Mouse (Mus musculus) brain, adult 2 months (tissue): Measurements from ENCODE around the gene Rnf41.

Source experiments
- DNase-seq: peaks from one replicate; pipeline ENCODE4 v3.0.0; 2011; ENCODE audit warnings: low read depth, low spot score

Rnf41 gene

DNA sequence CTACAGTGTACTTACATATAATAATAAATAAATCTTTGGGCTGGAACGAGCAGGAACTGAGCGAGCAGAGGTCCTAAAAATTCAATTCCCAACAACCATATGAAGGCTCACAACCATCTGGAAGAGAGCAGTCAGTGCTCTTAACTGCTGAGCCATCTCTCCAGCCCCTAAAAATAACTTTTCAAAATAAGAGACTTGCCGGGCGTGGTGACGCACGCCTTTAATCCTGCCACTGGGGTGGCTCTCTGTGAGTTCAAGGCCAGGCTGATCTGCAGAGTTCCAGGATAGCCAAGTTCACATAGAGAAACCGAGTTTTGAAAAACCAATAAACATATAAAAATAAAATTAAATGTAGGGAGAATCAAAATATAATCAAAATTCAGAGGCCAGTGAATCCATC, 74.9 kb downstream of the Rnf41 start:
- DNase-seq, result no peak

DNA sequence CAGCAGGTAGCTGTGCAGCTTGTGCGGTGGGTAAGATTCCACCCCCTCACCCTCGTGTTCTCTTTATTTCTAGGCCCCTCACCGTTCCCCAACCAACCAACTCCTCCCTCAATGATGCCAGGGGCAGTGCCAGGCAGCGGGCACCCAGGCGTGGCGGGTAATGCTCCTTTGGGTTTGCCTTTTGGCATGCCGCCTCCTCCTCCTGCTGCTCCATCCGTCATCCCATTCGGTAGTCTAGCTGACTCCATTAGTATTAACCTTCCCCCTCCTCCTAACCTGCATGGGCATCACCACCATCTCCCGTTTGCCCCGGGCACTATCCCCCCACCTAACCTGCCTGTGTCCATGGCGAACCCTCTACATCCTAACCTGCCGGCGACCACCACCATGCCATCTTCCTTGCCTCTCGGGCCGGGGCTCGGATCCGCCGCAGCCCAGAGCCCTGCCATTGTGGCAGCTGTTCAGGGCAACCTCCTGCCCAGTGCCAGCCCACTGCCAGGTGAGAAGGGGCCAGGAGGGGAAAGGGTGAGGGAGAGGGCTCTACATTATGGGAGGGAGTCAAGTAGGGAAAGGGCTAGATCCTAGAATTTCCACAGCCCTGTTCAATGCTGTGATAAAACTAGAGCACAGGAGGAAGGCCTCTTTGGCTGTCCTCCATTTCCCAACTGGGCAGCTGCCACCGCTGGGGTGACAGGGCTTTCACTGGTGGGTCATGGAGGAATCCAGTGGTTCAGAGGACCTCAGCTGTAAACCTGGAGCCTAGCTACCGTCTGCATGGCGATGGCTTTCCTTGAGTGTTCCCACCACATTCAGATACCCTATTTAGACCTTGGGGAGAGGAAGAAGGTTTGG, 76.6 kb downstream of the Rnf41 start:
- peak; percentile 17 for DNase-seq

DNA sequence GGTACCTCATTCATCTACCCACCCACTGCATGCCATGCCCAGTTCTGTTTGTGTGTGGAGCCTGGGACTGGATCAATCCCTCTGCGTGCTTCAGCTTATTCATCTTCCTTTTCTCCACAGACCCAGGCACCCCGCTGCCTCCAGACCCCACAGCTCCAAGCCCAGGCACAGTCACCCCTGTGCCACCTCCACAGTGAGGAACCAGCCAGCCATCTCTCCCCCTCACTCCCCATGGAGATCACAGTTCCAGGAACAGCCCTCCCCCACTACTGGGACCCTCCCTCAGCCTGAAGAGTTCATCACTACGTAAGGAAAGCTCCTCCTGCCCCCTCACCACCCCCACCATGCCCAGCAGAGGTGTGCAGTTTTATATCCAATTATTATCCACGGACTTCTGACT, 77.3 kb downstream of the Rnf41 start:
- DNase-seq, result peak; percentile 16

DNA sequence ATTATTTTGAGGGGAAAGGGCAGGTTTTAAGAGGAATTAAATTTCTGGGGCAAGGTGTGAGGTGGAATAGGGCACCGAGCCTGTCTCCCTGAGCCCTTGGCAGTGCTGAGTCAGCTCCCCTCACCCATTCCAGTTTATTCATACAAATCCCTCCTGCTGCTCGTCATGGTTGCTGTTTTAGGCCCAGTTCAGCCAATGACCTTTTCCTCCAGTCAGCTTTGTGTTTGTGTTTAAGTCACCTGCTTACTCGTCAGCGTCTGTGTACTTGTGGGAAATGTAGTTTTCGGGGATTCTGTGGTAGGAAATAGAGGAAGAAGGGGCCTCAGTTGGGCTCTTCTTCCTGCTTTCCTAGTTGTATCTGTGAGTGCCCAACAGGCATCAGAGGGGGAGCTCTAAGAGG, 77.9 kb downstream of the Rnf41 start:
- peak; percentile 83 for DNase-seq

DNA sequence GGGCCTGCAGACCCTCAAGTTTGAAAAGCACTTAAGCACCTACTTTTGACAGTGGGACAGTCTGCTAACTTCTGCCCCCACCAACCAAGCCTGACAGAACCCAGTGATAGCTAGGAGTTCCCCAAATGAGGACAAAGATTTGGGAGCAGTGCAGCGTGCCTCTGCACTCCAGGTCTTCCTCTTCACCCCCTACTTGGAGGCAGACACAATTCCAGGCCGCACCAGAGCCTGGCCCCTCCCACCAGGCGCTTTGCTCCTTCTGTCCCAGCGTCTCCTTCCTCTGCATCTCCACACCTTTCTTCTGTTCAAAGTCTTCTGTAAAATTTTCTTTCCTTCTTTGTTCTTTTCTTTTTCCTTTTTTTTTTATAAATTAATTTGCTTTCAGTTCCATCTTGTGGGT, 78.3 kb downstream of the Rnf41 start:
- DNase-seq, result peak; percentile 22

DNA sequence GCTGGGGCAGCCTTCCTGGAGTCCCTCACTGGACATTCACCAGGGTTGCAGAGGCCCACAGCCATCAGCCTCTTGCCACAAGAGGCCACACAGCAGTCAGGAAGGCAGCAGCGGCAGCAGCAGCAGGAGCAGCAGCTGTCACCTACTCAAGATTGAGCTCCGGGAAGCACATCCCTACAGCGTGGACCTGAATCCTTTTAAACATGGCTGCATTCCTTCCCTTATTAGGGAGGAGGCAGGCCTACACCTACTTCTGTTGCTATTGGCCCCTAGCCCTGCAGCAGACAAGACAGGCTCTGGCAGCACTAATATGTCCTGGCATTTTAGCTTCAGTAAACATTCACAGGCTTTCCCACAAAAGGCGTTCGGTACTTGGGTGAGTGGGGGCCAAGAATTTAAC, 78.8 kb downstream of the Rnf41 start:
- DNase-seq, result peak; percentile 63

DNA sequence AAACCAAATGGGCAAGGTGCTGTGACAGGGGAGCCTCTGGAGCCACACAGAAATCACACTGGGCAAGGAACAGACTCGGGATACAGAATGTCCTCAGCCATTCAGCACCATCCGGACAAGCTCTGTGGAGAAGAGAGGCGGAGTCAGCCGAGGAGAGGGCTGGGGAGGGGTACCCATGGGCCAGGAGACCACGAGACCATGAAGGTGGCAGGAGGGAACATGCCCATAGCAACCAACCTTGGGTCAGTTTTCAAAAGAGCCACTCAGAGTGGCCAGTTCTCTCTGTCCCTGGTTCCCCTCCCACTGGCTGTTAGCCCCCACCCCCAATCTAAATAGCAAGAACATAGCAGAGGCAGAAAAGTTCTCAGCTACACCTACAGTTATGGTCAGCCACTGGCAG, 79.5 kb downstream of the Rnf41 start:
- DNase-seq, result no peak
